Mouse (Mus musculus) heart, postnatal 14 days (tissue): Measurements from ENCODE around the gene Gm37419. TPM values are rescaled to one million over a fixed set of nuclear protein-coding genes. Genes with fewer than 3 reads are reported as not detected.

Experiments
- DNase-seq, 2 experiments: peaks; one replicate each; pipeline ENCODE4 v3.0.0; 2021 to 2022
- intact Hi-C: fragments of 180-260 bp; cut with DNase I; formaldehyde crosslinking; loops from one replicate; pipeline ENCODE4 v1.15.1; 2025
- long read RNA-seq, 2 experiments: library from polyadenylated mRNA; stranded (forward); transcript quantifications; one replicate each; pipeline ENCODE4 v2.0.0; 2021
- total RNA-seq, 2 experiments: library from RNA; stranded (reverse); gene quantifications; 2 replicates each; pipeline ENCODE4 v1.2.3; 2021

Gene Gm37419
- not detected for total RNA-seq
- long read RNA-seq, experiment 1, result 0 reads
- long read RNA-seq, experiment 2, result 0 reads

GRCm38 (mm10) chr16:23988466-23989208 is at the start of gene Gm37419, which contains the start of gene Bcl6:
Gene Gm37419 (plus strand): TSS chr16:23988482.
Gene Bcl6 (minus strand): TSS chr16:23988852.
- DNase-seq, result peak; percentile 87 to 88
- intact Hi-C loops, result loop anchor here (1.0 to 10.0 kb wide), 7 partner anchors 294 to 1071 kb away; partner anchors contain the start of gene Lpp

DNA sequence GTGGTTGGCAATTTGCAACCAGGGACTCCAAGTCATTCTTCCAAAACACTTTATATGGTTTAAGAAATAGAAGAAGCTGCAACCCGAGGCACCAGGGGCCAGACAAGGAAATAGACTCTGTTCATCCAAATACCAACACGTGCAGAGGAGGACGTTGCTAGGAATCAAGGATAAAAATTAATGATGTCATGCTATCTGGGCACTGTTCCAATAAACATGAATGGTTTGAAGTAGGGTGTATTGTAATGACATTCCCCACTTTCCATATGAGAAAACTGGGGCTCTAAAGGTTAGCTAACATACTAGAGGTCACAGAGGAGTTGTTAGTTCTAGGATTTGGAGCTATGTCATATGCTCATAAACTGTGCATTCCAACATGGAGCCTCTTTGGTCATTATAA is 43.5 kb upstream of the Gm37419 start:
- no peak for DNase-seq
- intact Hi-C loops, result no loop called here

DNA sequence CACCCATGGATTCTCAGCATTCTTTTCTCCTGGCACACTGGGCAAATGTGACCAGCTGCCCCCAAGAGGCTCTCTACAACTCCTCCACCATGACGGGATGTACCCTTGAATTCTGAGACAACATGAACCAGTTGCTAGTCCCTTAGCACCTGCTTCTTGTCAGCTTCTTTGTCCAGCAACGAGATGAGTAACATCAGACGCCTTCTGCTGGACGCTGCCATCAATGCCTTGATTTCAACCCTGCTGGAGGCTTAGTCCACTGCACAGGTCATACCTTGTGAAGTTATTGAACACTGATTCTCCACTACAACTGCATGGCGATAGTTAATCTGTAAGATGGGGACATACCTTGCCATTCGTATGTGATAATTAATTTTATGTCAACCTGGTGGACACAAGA is 40.6 kb upstream of the Gm37419 start:
- intact Hi-C loops, result no loop called here
- no peak for DNase-seq

DNA sequence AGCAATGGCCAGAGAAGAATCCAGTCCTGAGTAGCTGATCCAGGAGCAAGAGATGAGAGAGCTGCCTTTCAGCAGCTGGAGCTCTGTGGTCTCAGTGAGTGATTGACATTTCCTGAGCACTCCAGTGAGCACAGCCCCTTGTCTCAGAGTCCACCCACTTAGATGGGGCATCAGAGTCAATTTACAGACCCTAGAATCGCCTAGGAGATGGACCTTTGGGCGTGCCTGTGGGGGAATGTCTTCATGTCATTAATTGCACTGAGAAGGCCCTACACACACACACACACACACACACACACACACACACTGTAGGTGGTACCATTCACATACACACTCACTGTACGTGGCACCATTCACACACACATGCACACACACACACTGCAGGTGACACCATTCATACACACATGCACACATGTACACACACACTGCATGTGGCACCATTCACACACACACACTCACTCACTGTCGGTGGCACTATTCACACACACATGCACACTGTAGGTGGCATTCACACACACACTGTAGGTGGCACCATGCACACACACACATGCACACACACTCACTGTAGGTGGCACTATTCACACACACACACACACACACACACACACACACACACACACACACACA is 36.1 kb upstream of the Gm37419 start:
- intact Hi-C loops, result loop anchor here (2.0 to 5.0 kb wide), 3 partner anchors 53 to 500 kb away; no protein-coding TSS in a partner anchor
- DNase-seq, result no peak

- intact Hi-C loops, result loop anchor here (2.0 to 5.0 kb wide), 3 partner anchors 55 to 501 kb away; no protein-coding TSS in a partner anchor
- DNase-seq, result peak; percentile 55 to 79
Observed at GRCm38 (mm10) chr16:23953189-23953958, 34.9 kb upstream of the Gm37419 start.

GRCm38 (mm10) chr16:23953959-23954260 is 34.4 kb upstream of the Gm37419 start:
- intact Hi-C loops, result loop anchor here (2.0 to 5.0 kb wide), 3 partner anchors 55 to 502 kb away; no protein-coding TSS in a partner anchor
- DNase-seq, result no peak

DNA sequence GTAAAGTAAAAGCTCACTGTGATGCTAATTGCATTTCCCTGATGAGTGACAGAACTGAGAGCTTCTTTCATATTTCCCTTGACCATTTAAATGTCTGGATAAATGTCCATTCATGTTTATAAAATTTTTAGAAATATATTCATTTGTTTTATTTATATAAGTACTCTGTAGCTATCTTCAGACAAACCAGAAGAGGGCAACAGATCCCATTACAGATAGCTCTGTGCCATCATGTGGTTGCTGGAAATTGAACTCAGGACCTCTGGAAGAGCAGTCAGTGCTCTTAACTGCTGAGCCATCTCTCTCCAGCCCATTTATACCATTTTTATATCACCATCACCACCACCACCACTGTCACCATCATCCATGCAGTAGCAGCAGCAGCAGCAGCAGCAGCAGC is 29.3 kb upstream of the Gm37419 start:
- no peak for DNase-seq
- intact Hi-C loops, result no loop called here

DNA sequence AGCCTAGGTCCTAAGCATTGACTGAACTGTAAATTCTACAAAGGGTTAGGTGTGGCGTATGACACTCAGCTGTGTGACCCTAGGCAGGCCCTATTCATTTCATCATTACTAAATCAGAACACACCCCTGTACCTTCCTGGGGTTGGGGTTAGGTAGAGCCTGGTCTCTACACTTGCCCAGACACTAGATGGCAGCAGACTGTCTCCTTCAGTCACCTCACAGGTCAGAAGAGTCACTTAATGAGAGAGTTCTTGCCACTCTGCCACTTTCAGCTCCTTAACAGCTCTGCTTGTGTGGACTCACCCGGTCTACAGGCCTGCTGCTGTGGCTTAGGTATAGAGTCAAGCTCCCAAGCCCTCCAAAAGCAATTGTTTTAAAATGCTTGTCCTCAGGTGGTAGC is 25.9 kb upstream of the Gm37419 start:
- no peak for DNase-seq
- intact Hi-C loops, result no loop called here

DNA sequence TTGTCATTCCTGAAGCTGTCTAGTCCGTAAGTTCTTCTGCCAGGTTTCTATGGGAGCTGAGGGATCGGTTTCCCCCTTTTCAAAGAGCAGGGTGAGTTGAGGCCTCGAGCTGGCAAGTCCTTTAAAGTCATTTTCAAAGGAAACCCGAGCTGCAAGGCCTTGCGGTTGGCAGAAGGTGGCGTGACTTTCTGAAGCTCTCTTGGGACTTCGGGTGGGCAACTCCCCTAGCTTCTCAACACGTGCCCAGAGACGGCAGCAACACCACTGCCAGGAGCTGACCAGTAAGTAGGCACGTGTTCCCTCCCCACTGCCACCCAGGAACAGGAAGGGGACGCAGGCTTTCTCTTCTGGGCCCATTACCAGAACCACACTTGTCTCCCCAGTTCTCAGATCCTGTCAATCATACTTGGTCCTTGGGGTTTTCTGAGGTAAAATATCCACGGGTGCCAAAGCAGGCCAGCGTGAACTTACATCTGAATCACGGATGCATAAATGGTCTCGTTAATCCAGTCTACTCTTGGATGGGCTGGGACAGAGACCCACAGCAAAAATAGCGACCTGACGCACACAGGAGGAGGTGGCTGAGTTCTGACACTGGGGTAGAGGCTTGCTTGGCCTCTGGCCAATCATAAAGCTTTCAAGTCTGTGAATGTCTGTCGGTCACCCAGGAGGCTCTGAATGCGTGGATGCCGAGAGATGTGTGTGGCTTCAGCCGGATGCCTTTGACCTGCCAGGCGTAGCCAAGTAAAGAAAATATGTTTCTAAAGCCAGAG is 24.2 kb upstream of the Gm37419 start:
- DNase-seq, result no peak
- intact Hi-C loops, result no loop called here

DNA sequence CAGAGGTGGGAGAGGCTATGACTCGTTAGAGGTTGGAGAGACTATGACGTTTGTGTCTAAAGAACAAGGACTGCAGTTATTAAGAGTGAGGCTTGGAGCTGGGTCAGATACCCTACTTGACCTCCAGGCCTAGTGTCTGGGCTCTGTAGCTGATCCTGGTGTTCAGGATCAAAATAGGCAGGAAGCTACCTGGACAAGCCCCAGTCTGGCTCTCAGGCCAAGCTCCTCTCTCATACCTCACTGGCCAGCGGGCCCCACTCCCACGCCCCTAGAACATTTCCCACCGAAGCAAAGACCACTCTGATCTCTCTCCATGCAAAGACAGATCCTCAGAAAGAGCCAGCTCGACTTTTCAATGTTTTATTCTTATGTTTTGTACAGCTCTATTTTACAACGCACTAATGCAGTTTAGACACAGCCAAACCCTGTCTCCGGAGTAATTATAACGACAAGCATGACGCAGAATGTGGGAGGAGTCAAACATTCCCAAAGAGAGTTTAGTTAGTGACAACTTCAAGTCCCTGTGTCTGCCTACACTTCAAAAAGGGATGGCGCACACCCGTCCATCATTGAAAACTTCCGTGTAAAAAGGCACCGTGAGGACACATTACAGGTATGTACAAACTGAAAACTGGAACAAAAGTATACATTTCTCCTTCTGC is 23.4 kb upstream of the Gm37419 start:
- no peak for DNase-seq
- intact Hi-C loops, result no loop called here

DNA sequence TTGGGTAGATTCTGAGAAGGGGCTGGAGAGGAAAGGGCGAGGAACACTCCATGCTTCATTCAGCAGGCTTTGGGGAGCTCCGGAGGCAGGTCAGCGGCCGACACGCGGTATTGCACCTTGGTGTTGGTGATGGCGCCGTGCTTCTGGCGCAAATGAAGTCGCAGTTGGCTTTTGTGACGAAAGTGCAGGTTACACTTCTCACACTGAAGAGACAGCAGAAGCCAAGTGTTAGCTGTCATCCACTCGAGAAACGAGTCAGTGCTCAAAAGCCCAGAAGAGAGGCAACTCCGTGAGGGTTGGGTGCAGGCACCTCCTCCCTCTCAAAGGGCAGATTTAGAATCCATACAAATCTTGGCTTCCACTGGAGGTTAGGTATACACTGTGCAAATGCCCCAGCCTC is 22.2 kb upstream of the Gm37419 start:
- DNase-seq, result no peak
- intact Hi-C loops, result no loop called here

DNA sequence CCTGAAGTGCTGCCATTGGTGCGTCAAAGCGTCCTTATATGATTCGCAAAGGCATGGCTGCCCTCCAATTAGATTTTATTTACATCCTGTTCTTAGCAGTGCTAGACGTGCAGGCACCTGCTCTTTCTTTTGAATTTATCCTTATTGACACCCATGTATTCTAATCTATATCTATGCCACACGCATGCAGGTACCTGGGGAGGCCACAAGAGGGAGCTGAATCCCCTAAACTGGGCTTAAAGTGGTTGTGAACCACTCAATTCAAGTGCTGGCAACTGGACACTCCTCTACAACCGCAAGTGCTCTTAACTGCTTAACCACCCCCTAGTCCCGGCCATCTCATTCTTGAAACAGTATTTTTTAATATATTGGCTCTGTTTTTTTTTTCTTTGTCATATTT is 21.0 kb upstream of the Gm37419 start:
- intact Hi-C loops, result no loop called here
- no peak for DNase-seq

DNA sequence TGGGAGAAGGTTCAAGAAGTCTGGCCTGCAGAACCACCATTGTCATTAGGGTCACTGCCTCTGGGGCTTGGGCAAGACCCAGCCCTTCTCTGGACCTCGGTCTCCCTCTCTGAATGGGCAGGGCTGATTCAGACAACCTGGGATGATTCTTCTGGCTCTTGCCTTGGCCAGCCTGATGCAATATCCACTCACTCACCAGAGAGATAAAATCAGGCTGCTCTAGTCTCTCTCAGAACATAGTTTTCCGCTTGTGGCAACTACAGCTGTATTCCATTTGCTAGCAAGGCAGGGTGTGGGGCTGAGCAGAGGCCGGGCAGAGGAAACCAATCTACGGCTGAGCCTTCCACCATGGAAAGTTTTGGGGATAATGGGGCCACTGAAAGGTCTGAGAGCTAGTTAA is 19.4 kb upstream of the Gm37419 start:
- DNase-seq, result no peak
- intact Hi-C loops, result no loop called here

- intact Hi-C loops, result no loop called here
- DNase-seq, result peak in 1 of 2 experiments; percentile 37
Observed at GRCm38 (mm10) chr16:23969919-23970318, 18.4 kb upstream of the Gm37419 start.

DNA sequence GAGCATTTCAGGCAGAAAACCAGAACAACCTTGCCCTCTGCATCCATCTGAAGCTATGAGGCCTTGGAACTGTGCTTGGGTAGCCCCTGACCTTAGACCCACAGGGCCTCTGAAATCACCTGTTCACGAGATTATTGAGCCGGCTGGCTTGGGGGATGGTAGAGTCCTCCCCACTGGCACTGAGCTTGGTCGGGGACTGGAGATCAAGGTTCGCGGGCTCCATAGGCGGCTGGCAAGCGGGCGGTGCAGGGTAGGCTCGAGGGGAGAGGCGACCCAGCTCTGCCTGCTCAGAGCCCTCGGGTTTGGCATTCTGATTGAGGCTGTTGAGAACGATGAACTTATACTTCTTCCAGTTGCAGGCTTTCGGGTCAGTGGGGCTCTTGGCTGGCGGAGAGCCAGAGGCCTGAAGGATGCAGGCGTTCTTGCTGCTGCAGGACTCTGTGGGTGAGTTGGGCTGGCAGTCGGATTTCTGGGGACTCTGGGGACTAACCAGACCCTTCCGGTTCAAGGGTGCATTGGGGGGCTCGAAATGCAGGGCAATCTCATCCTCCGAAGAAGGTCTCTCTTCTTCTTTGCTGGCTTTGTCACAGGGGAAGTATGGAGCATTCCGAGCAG is 16.0 kb upstream of the Gm37419 start:
- intact Hi-C loops, result no loop called here

GRCm38 (mm10) chr16:23972901-23973300 is 15.4 kb upstream of the Gm37419 start:
- intact Hi-C loops, result no loop called here

More for the DNA sequence above, 16.0 kb upstream of the Gm37419 start:
- DNase-seq, result no peak

GRCm38 (mm10) chr16:23973635-23974367 is 14.5 kb upstream of the Gm37419 start:
- no peak for DNase-seq
- intact Hi-C loops, result no loop called here

More at GRCm38 (mm10) chr16:23972901-23973300, 15.4 kb upstream of the Gm37419 start:
- DNase-seq, result no peak

DNA sequence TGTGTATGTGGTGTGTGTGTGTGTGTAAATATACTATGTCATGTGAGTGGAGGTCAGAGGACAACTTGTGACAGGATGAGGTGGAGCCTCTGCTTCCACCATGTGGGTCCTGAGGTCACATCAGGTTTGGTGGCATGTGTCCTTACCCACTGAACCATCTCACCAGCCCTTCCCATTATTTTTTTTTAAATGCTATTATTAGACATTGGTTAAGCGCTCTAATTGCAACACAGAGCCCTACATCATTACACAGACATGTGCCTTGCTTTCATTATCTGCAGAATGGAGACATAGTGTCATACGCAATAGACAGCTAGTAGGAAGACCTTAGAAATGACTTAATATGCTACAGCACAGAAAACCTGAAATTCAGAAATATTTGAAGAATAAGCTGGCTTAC is 12.1 kb upstream of the Gm37419 start:
- intact Hi-C loops, result no loop called here
- DNase-seq, result no peak

DNA sequence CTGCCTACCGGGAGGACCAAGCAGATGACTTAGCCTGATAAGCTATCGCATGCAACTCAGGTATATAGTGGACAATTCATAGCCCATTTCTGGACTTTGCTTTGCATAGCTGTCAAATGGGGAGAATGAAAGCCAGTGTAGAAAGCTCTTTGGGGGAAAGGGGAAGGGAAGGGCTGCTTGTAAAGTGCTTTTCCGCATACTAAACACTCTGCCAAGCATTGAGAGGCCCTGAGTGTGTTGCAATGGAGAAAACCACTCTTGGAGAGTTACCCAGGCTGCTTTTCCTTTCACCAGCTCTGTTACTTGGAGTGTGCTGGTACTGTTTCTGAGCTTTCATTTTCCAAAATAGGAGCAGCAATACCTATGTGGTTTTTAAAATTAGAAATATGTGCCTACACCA is 10.6 kb upstream of the Gm37419 start:
- no peak for DNase-seq
- intact Hi-C loops, result no loop called here
